Mouse (Mus musculus): Measurements from ENCODE around the gene Idua.

- TF ChIP-seq POLR2A (IDR thresholded peaks at IDR 0.05; ENCODE audit: extremely low read depth, insufficient read depth, low read length) (no peak), CTCF (IDR thresholded peaks at IDR 0.05; ENCODE audit: low read depth, low read length) (no peak)
These were observed 9.8 kb upstream of the Idua start for GRCm38 (mm10) chr5:108650341-108650740.
